ENCODE assay signal across 12 mouse cellular contexts in genomic region chr14:64534194-64534593, GRCm38 (mm10).
A peak's percentile ranks its signal among the peaks of the same experiment; 100 is the strongest.
DNase-seq lines count a peak whose midpoint lies in the region; ATAC-seq and TF ChIP-seq lines count a peak whose summit lies in the region.
"Had no signal": no experiment of that assay in that cellular context is flagged by ENCODE, and none has a peak within 500 bp of the region (broad histone marks: within the 10 kb centered on the region; RNA-seq: fewer than 3 reads in every experiment).

No protein-coding gene starts in this region.

- H3K4me1 ChIP-seq in cortical plate, adult 2 months (ENCODE audit: control insufficient read depth, insufficient read depth, low read length), result peaks cover 12% of the 10 kb centered on the region
- H3K4me1 ChIP-seq in hindbrain, embryonic 13.5 days (replicated peaks), result peaks cover 28% of the 10 kb centered on the region
- H3K4me1 ChIP-seq in midbrain, postnatal 0 days (ENCODE audit: insufficient read depth, low read length), result peaks cover 12% of the 10 kb centered on the region
- H3K4me1 ChIP-seq: intestine, embryonic 15.5 days; limb, embryonic 10.5 days; liver, embryonic 15.5 days had no signal

- no peak for TF ChIP-seq CTCF in cortical plate, adult 2 months (IDR thresholded peaks at IDR 0.05; ENCODE audit: extremely low read depth, insufficient read depth, low read length)
- no peak for TF ChIP-seq CTCF in midbrain, postnatal 0 days (IDR thresholded peaks at IDR 0.05)

- no peaks in the 10 kb centered on the region for H3K36me3 ChIP-seq in hindbrain, embryonic 13.5 days
- H3K36me3 ChIP-seq in midbrain, postnatal 0 days (ENCODE audit: insufficient read depth, low read length), result no peaks in the 10 kb centered on the region
- H3K36me3 ChIP-seq: intestine, embryonic 15.5 days; limb, embryonic 10.5 days; liver, embryonic 15.5 days had no signal

- H3K9ac ChIP-seq in hindbrain, embryonic 13.5 days, result no peak overlapping the region
- H3K9ac ChIP-seq in midbrain, postnatal 0 days (replicated peaks; ENCODE audit: low read length, poor library complexity, severe bottlenecking), result no peak overlapping the region
- H3K9ac ChIP-seq: intestine, embryonic 15.5 days; liver, embryonic 15.5 days had no signal

- 31% methylated on average over 4 of the region's 4 CpGs for WGBS in hindbrain, embryonic 13.5 days
- 12% methylated on average over 4 of the region's 4 CpGs for WGBS in midbrain, postnatal 0 days

- peak; percentile 49; the same call in 1 of the 2 replicates for ATAC-seq in cerebellum, adult (ENCODE audit: insufficient number of reproducible peaks, low FRiP score, low TSS enrichment)
- ATAC-seq in hindbrain, embryonic 13.5 days (ENCODE audit: low FRiP score), result peak; percentile 30
- ATAC-seq in midbrain, postnatal 0 days (ENCODE audit: low FRiP score), result 0 out of 2 replicates have a peak, but pooled peaks have one; percentile 38
- ATAC-seq: intestine, embryonic 15.5 days had no signal

- H3K27ac ChIP-seq in cortical plate, adult 2 months (ENCODE audit: insufficient read depth, low read length), result peak overlapping the region; percentile 68
- H3K27ac ChIP-seq in hindbrain, embryonic 13.5 days, result peak overlapping the region; percentile 86
- H3K27ac ChIP-seq in midbrain, postnatal 0 days (ENCODE audit: low read depth, low read length), result peak overlapping the region; percentile 85
- H3K27ac ChIP-seq: intestine, embryonic 15.5 days; limb, embryonic 10.5 days; liver, embryonic 15.5 days; stomach, postnatal 0 days had no signal

- no peak for TF ChIP-seq POLR2A in cortical plate, adult 2 months (IDR thresholded peaks at IDR 0.05; ENCODE audit: extremely low read depth, insufficient read depth, low read length)

- H3K9me3 ChIP-seq in hindbrain, embryonic 13.5 days, result no peaks in the 10 kb centered on the region
- no peaks in the 10 kb centered on the region for H3K9me3 ChIP-seq in midbrain, postnatal 0 days (ENCODE audit: low read length)
- H3K9me3 ChIP-seq: intestine, embryonic 15.5 days; limb, embryonic 10.5 days; liver, embryonic 15.5 days had no signal

- no peak for DNase-seq in cerebellum, adult 11 months
- peak; percentile 54 for DNase-seq in midbrain, postnatal 0 days (ENCODE audit: low spot score)
- DNase-seq in adrenal gland, adult (ENCODE audit: inconsistent age in 2 of 2, low spot score in 1 of 2), result no peak
- no peak for DNase-seq in thymus, postnatal 0 days (ENCODE audit: low spot score)
- DNase-seq in kidney, adult 9 months, result no peak

- H3K4me2 ChIP-seq in hindbrain, embryonic 13.5 days, result no peak overlapping the region
- H3K4me2 ChIP-seq in midbrain, postnatal 0 days (ENCODE audit: low read depth, low read length, poor library complexity, severe bottlenecking), result no peak overlapping the region
- H3K4me2 ChIP-seq: intestine, embryonic 15.5 days; liver, embryonic 15.5 days had no signal

- no peak overlapping the region for H3K4me3 ChIP-seq in cortical plate, adult 2 months (ENCODE audit: insufficient read depth, low read length)
- H3K4me3 ChIP-seq in hindbrain, embryonic 13.5 days, result no peak overlapping the region
- H3K4me3 ChIP-seq in midbrain, postnatal 0 days (ENCODE audit: low read depth, low read length), result no peak overlapping the region
- H3K4me3 ChIP-seq: intestine, embryonic 15.5 days; limb, embryonic 10.5 days; liver, embryonic 15.5 days had no signal

- H3K27me3 ChIP-seq in hindbrain, embryonic 13.5 days, result no peaks in the 10 kb centered on the region
- no peaks in the 10 kb centered on the region for H3K27me3 ChIP-seq in midbrain, postnatal 0 days (ENCODE audit: insufficient read depth, low read length)
- H3K27me3 ChIP-seq: intestine, embryonic 15.5 days; liver, embryonic 15.5 days had no signal
